Mouse (Mus musculus) kidney, embryonic 14.5 days (tissue): ENCODE measurements around the gene Gm5678. TPM values are rescaled to one million over a fixed set of nuclear protein-coding genes. Genes with fewer than 3 reads are reported as not detected.
"Not testable (repeated sequence)": the region's sequence is repeated elsewhere in the genome, so short reads cannot be mapped to it uniquely, and the experiment has no call there.

Experiments
- ATAC-seq: fragments of 200-750 bp; cut with Nextera tagmentation; 2 replicates; pipeline ENCODE4 v1.8.0; 2017; ENCODE audit warnings: moderate number of reproducible peaks, mild to moderate bottlenecking, moderate TSS enrichment, moderate library complexity; ENCODE audit not compliant: low FRiP score, low TSS enrichment
- H3K27ac ChIP-seq: fragments of 300-500 bp; sonication (generic); 2 replicates; pipeline ENCODE4 v1.5.1; 2014; ENCODE audit warnings: low read depth, mild to moderate bottlenecking, low read length, moderate library complexity, mixed read lengths
- H3K27me3 ChIP-seq: fragments of 300-500 bp; sonication (generic); 2 replicates; pipeline ENCODE4 v1.6.1; 2014; ENCODE audit warnings: mild to moderate bottlenecking, low read length; ENCODE audit not compliant: control insufficient read depth, insufficient read depth
- H3K36me3 ChIP-seq: fragments of 300-500 bp; sonication (generic); 2 replicates; pipeline ENCODE4 v1.6.1; 2014; ENCODE audit warnings: low read length, mixed read lengths; ENCODE audit not compliant: control insufficient read depth, insufficient read depth
- H3K4me1 ChIP-seq: fragments of 300-500 bp; sonication (generic); 2 replicates; pipeline ENCODE4 v1.6.1; 2014; ENCODE audit warnings: low read length, mixed read lengths; ENCODE audit not compliant: control insufficient read depth, insufficient read depth
- H3K4me2 ChIP-seq: fragments of 300-500 bp; sonication (generic); replicated peaks from 2 replicates; pipeline ENCODE4 v1.6.1; 2014; ENCODE audit warnings: low read depth, mild to moderate bottlenecking, low read length
- H3K4me3 ChIP-seq: fragments of 300-500 bp; sonication (generic); 2 replicates; pipeline ENCODE4 v1.5.1; 2014; ENCODE audit warnings: mild to moderate bottlenecking, low read length
- H3K9ac ChIP-seq: fragments of 300-500 bp; sonication (generic); 2 replicates; pipeline ENCODE4 v1.6.1; 2014; ENCODE audit warnings: low read depth, mild to moderate bottlenecking, low read length, moderate library complexity
- H3K9me3 ChIP-seq: fragments of 300-500 bp; sonication (generic); 2 replicates; pipeline ENCODE4 v1.6.1; 2016; ENCODE audit warnings: low read length; ENCODE audit not compliant: control insufficient read depth
- WGBS: fragments of 180-500 bp; shearing (Covaris S2); extraction: QIAGEN DNeasy Blood & Tissue Kit; methylation state at CpG from one replicate; pipeline ENCODE4 v1.1.7; 2014; 5-methylcytosine and 5-hydroxymethylcytosine counted together
- polyA plus RNA-seq: library from polyadenylated mRNA; unstranded; fragments of >200 nt; fragmentation: Nextera tagmentation; extraction: Ambion mirVana; gene quantifications from 2 replicates; pipeline ENCODE4 v1.2.1, GENCODE M21; 2014

Gene Gm5678
- polyA plus RNA-seq, 1 experiment from 2014 or later = not detected

DNA sequence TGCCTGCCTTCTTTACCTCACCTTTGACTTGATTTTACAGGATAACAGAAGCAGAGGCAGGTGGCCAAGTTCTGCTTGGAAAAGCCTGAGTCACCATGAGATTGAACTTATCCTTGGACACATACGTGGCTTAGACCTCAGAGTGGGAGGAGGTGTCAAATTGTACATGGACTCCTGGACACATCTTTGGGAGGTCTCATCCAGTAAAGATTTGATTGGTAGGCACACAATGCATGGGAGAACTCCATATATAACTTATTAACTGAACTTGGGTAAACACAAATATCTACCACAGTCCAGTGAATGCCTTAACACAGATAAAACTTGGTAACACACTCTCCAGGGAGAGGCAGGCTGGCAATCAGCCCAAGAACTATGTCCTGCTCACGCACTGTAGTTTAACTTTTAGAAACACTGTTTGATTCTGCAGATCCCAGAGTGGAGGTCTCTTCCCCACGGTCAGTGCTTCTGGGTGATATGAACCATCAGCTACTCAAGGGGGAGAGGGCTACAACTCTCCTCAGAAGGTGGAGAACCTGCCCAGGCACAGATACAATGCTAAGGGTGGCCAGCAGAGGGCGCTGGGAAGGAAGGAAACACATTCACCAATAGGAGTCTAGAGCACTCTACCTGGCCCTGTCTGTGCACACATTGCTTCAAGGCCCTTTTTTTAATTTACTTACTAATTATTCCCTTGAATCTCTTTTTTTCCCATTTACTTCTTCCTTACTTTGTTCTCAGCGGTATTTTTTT is 12.6 kb upstream of the Gm5678 start:
- H3K27me3 ChIP-seq = no peaks in the 10 kb centered on the region
- no peak overlapping the region for H3K4me2 ChIP-seq
- no peak for ATAC-seq
- H3K9me3 ChIP-seq = no peaks in the 10 kb centered on the region
- H3K27ac ChIP-seq = no peak overlapping the region
- no peaks in the 10 kb centered on the region for H3K4me1 ChIP-seq
- WGBS = 38% methylated on average over 5 of the region's 5 CpGs
- H3K9ac ChIP-seq = no peak overlapping the region
- no peak overlapping the region for H3K4me3 ChIP-seq
- peaks cover 9% of the 10 kb centered on the region; the same call in 1 of the 2 replicates for H3K36me3 ChIP-seq

DNA sequence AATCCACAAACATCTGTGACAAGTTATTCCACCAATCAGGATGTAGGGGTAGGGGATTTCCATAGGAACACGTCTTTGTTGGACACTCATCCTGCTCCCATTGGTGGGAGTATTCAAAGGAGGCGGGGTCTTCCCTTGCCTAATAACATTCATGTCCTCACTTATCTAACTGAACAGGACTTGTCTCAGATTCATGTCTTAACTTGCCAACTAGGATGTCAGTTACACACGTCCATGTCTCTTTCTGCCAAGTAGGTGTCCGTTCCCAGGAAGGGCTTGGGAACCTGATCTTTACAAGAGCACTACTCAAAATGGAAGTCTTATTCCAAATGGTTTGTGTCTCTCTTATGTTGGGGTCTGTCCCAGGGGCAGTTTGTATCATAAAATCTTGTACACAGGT is 4.1 kb upstream of the Gm5678 start:
- ATAC-seq, H3K36me3 ChIP-seq, H3K27me3 ChIP-seq, H3K4me1 ChIP-seq, H3K27ac ChIP-seq, H3K4me3 ChIP-seq, H3K4me2 ChIP-seq, H3K9ac ChIP-seq, H3K9me3 ChIP-seq: not testable (repeated sequence)
- WGBS = 90% methylated on average over 4 of the region's 4 CpGs

DNA sequence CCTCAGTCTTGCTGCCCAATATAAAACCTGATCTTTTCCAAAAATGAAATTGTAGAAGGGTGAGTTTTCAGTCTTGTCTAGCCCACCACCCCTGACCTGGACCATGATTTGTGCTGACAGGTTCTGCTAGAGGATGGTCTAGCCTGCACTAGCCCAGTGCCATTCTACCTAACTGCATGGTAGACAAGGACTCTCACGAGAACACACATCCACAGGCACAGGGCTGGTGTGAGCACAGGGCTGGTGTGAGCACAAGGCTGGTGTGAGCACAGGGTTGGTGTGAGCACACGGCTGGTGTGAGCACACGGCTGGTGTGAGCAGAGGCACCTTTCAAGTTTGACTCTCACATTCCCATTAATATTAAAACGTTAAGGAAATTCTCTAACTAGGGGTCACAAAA is 3.2 kb upstream of the Gm5678 start:
- Histone ChIP-seq H3K4me1 (no peaks in the 10 kb centered on the region), H3K4me3 (no peak overlapping the region), H3K27me3 (no peaks in the 10 kb centered on the region), H3K9ac (no peak overlapping the region), H3K27ac (no peak overlapping the region), H3K4me2 (no peak overlapping the region), H3K9me3 (no peaks in the 10 kb centered on the region), H3K36me3 (no peaks in the 10 kb centered on the region)
- 76% methylated on average over 4 of the region's 4 CpGs for WGBS
- no peak for ATAC-seq

DNA sequence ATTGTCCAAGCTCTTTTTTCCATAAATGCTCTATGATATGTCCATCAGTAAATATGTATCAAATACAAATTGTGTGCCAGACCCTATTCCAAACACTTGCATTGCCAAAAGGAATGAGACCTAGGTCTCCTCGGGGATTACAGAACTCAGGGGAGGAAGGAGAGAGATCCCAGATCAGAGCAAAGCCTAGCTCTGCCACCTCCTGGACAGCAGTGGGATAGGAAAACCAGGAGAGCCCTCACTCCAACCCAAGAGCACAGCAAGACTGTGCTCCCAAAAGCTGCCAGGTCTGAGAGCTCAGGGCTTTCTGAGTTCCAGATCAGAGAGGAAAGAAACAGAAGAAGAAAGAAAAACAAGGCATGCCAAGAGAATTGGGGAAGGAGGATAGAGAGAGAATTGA is 1.2 kb upstream of the Gm5678 start:
- Histone ChIP-seq H3K4me2 (no peak overlapping the region), H3K27ac (no peak overlapping the region), H3K36me3 (no peaks in the 10 kb centered on the region), H3K4me3 (no peak overlapping the region), H3K9ac (no peak overlapping the region), H3K27me3 (no peaks in the 10 kb centered on the region), H3K9me3 (no peaks in the 10 kb centered on the region), H3K4me1 (no peaks in the 10 kb centered on the region)
- ATAC-seq = no peak
- 19% methylated on average over 1 of the region's 1 CpGs for WGBS

DNA sequence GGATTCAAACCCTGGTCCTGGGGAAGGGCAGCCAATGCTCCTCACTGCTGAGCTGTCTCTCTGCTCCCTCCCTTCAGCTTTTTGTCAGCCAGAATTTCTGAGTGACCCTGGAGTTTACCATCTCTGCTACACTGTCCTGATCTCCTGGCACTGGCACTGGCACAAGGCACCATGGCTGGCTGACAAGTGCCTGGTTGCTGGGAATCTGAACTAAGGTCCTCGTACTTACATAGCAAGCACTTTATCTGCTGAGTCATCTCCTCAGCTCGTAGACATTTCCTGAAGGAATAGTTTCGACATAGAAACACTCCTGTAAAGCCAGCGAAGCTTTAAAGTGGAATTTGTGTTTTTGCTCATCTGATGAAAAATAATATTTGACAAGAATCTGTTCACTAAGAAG is 16.1 kb downstream of the Gm5678 start:
- Histone ChIP-seq H3K9ac (no peak overlapping the region), H3K27me3 (no peaks in the 10 kb centered on the region), H3K4me2 (no peak overlapping the region), H3K4me1 (no peaks in the 10 kb centered on the region), H3K36me3 (no peaks in the 10 kb centered on the region), H3K9me3 (no peaks in the 10 kb centered on the region), H3K4me3 (no peak overlapping the region), H3K27ac (no peak overlapping the region)
- no peak for ATAC-seq
- WGBS = 52% methylated on average over 4 of the region's 4 CpGs

DNA sequence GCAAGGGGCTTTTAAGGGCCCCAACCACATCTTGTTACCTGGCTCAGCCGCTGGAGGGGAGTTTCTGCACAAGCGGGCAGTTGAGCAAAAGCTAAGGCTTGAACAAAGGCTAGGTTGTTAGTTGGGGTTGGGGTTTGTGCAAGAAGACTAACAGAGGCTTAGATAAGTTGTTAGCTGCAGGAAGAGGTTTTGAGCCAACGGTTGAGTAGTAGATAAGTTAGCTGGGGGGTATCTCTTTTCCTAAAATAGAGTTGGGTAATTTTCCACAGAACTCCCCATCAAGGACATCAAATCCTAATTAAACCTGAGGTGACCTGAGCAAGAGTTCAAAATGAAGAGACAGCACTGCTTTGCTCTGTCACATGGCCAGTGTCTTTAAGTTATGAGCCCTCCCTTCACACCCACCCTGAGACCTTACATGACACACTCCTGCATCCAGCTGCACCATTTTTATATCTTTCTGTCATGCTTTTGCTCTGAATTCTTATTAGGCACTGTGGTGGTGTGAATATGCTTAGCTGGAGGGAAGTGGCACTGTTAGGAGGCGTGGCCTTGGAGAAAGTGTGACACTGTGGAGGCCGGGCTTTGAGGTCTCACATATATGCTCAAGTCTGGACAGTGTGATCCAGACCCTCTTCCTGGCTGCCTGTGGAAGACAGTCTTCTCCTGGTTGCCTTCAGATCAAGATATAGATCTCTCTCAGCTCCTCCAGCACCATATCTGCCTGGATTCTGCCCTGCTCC is 20.7 kb downstream of the Gm5678 start:
- H3K9me3 ChIP-seq = no peaks in the 10 kb centered on the region
- no peak overlapping the region for H3K4me3 ChIP-seq
- WGBS = 83% methylated on average over 5 of the region's 5 CpGs
- no peak overlapping the region for H3K27ac ChIP-seq
- H3K4me1 ChIP-seq = no peaks in the 10 kb centered on the region
- H3K9ac ChIP-seq = no peak overlapping the region
- no peak for ATAC-seq
- no peaks in the 10 kb centered on the region for H3K36me3 ChIP-seq
- H3K27me3 ChIP-seq = no peaks in the 10 kb centered on the region
- H3K4me2 ChIP-seq = no peak overlapping the region

DNA sequence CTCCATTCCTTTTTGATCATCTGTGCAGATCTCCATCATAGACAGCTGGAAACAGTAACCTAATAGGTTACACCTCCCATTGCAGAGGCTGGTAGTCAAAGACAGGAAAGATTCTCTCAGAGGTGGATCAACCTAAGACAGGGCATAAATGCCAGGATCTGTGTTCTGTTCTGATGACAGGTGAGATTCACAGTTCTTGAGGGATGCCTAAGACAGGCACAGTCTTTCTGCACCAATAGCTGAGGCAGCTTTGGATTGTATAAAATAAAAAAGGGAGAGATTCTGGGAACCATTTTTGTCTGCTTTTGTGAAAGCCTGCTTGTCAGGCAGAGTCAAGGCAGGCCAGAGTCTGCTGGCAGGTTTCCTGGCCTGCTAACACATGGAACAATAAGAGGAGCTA is 40.1 kb downstream of the Gm5678 start:
- Histone ChIP-seq H3K27me3 (no peaks in the 10 kb centered on the region), H3K9me3 (peaks cover 4% of the 10 kb centered on the region; the same call in 1 of the 2 replicates), H3K27ac (no peak overlapping the region), H3K4me1 (no peaks in the 10 kb centered on the region), H3K4me2 (no peak overlapping the region), H3K4me3 (no peak overlapping the region), H3K9ac (no peak overlapping the region), H3K36me3 (no peaks in the 10 kb centered on the region)
- ATAC-seq = no peak

DNA sequence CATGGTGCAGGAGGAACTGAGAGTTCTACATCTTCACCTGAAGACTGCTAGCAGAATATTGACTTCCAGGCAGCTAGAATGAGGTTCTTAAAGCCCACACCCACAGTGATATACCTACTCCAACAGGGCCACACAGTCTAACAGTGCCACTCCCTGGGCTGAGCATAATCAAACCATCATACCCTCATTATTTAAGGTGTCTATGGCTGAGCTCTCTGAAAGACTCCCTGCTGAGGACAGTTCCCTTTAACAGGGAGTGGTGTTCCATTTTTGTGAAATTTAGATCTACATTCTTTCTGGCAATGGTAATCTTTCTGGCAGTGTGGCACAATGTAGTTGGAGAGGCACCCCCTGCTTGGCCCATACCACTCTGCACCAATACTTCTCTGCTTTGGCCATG is 41.6 kb downstream of the Gm5678 start:
- H3K27ac ChIP-seq = no peak overlapping the region
- no peak overlapping the region for H3K4me3 ChIP-seq
- H3K9ac ChIP-seq = no peak overlapping the region
- no peak overlapping the region for H3K4me2 ChIP-seq
- no peaks in the 10 kb centered on the region for H3K36me3 ChIP-seq
- no peaks in the 10 kb centered on the region for H3K27me3 ChIP-seq
- H3K4me1 ChIP-seq = no peaks in the 10 kb centered on the region
- ATAC-seq = no peak
- H3K9me3 ChIP-seq = peaks cover 4% of the 10 kb centered on the region; the same call in 1 of the 2 replicates

DNA sequence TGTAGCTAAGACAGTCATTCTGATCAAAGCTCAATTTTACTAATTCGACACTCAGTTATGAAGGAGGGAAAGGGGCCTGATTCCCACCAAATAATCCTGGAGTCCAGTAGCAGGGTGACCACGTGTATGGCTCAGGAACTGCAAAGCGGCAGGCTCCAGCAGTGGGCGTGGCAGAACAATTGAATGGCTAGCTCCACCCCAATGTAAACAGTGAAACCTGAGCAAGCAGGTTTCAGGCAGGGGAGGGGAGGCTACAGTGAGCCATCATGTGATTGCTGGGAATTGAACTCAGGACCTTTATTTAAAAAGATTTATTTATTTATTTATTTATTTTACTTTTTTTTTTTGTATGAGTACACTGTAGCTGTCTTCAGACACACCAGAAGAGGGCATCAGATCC is 42.6 kb downstream of the Gm5678 start:
- not testable (repeated sequence) for H3K4me3 ChIP-seq, H3K4me1 ChIP-seq, H3K27me3 ChIP-seq, H3K27ac ChIP-seq, H3K9ac ChIP-seq, H3K36me3 ChIP-seq, H3K9me3 ChIP-seq, H3K4me2 ChIP-seq, ATAC-seq
- 37% methylated on average over 4 of the region's 4 CpGs for WGBS
